Mouse (Mus musculus) cerebellum, adult 18-20 months (tissue): ENCODE data around the gene Bmp6.

Experiments
- DNase-seq, 2 experiments: peaks; one replicate each; pipeline ENCODE4 v3.0.0; 2021

Bmp6 gene

DNA sequence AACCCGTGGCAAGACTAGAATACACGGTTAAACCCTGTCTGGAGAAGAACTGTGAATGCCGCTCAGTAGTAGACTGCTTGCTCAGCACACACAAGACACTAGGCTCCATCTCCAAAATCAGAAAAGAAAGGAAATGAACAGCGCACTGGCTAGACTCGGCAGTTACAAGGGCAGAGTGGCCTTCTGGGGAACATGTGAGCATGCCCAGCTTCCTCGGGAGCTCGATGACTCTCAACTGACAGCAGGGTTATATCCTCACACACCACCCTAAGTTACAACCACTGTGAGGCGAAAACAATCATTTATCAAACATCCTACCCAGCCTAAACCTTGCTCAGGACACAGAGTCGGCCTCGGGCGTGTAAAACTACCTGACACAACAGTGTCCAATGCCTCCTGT, 175.4 kb downstream of the Bmp6 start:
- no peak for DNase-seq

DNA sequence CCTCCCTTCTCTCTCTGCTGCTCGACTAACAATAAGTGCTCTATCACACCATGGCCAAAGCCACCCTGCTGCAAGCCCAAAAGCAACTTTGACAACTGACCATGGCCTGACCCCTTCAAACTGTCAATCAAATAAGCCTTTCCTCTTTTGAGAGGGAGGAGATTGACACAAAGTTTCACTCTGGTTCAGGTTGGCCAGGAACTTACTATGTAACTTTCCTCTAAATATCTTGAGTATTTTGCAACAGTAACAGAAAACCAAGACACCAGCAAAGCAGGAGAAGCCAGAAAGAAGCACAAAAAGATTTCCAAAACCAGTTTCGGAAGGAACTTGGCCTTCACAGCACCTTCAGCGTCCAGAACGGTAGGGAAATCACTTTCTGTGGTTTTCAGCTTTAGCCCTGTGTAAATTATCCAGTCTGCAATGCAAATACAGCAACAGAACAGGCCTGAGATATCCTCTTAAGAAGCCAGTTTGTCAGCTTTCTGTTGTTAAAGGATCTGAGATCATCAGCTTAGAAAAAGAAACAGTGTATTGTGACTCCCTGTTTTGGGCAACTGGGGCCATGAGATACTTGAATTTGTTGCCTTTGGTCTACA, 177.2 kb downstream of the Bmp6 start:
- DNase-seq = no peak

DNA sequence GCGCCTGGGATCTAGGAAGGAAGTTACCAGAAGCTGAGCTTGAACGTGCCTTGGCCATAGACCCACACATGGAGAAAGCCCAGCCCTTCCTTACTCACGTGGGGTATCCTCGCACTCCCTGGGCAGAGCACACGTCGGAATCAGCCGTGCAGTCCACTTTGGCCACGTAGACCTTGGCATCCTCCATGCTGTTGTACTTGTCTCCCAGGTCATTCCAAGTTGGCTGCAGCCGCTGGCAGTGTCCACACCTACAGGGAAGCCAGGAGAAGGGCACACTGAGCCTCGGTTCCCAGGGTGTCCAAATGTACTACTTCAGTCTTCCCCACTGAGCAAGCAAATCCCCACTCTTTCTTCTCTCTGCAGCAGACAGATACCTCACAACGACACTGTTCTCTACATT, 178.3 kb downstream of the Bmp6 start:
- no peak for DNase-seq

DNA sequence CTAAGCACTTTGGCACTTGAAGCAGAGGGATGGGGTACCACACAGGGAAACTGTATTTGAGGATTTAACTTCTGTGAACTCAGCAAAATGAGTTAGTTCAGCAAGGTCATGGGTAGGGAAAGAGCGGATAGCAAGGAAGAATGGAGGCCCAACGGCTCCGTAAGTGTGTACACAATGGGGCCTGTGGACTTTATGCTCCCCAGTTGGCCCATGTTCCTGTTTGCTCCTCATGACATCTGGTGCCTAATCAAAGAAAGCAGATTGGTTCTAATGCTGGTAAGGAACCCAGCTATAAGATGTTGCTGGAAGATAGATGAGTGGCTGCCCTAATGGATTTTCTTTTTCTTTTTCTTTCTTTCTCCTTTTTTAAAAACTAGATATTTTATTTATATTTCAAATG, 180.4 kb downstream of the Bmp6 start:
- DNase-seq = no peak

DNA sequence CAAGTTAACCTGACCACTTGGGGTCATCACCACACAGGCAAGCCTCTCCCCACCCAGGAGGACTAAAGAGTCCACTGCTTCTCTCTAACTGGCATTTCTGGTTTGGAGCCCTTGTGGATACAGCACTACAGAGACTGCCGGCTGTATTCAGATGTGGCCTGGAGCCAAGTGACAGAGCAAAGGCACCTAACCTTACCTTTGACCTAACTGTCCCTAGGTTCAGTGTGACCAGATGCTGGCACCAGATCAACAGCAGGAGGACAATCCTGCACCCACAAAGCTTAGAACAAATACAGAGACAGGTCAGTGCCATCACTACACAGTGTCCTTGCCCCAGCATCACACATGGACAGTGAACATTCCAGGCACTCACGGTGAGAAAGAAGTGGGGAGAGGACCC, 181.2 kb downstream of the Bmp6 start:
- no peak for DNase-seq

DNA sequence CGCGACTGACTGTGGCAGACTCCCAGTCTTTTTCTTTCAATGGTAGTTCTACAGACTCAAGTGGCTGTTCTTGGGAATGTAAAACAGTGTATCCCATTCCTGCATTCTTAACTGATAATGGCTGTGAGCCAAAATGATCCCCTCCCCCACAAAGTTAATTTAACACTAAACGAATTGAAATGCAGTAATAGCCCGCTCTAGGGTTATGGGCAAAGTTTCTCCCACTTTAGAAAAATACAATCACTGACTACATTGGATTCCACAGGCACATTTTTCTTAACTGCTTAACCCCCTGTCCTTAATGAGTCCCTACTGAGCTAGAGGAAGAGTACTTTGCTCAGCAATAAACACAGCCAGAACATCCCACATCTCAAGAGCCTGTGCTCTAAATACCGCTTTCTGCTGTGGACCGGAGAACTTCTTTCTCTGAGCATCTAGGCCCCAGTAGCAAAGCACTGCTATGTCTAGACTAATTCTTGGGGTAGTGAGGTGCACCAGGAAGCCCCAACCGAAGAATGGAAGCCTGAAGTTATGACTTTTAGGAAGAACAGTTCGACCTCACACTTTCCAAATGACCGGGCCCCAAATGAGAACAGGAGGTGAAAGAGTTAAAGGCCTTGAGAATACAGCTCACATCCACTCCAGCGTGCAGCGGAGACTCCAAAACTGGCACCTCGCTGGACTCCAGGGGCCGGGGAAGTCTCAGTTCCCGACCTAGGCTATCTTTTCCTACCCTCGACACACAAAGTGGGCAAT, 182.3 kb downstream of the Bmp6 start:
- DNase-seq = no peak

DNA sequence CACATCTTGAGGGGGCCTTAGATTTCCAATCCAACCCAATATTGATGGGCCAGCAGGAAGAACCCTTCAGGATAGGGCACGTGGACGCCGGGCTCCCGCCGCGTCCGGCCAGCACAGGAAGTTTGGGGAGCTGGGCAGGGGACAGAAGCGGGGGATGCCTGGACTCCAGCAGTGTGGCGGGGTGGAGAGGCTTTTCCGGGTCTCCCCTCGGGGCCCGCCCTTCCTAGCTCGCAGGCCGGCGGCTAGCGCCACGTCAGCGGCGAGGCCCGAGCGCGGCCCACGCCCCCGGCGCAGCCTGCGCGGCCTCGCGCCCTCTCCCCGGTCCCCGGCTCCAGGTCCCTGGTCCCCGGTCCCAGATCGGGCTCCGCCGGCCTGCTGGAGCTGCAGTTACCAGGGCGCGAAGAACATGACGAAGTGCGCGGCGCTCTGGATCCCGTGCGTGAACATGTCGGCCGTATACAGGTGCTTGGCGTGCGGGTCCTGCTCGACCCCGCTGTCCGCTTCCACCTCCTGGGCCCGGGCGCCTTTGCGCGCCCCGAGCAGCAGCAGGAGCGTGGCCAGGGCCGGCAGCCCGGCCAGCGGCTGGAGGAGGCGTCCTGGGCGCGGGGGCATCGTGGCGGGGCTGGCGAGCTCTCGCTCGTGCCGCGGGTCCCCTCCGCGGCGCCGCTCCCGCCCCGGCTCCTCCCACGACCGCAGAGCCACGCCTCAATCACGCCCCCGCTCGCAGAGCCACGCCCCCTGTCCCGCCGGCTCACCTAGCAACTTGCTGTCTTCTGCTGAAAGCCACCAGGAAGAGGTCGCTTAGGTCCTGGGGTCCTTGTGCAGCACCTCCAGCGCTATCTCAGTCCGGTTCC, 183.1 kb downstream of the Bmp6 start:
- peak; percentile 85 to 88 for DNase-seq

DNA sequence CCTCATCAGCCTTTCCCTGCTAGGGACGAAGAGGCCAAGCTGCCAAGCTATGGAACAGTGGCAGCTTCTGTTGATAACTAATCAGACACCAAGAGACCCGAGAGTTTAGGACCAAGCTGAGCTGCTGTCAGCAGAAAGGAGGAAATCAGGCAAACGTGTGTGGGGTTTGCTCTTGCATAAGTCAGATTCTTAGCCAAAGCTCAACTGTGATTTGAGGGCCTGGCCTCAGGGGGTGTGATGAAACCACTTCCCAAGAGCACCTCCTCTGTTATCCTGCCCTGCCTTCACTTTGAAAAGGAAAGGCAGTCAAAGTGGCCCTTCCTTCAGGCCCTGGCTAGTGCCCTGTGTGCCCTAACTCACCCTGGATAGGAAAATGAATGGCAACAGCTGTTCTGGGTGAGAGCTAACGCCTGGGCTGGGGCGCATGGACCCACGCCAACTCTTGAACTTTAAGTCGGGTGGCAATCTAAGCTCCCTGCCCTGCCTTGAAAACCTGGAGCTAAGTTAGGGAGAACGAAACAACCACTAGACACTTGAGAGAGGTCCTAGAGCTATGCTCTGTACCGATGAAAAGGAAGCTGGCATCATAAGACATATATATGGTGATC, 183.9 kb downstream of the Bmp6 start, which contains the start of gene Txndc5:
Txndc5 (minus strand) TSS at position 138 of the 608 bp plus-strand sequence.
- peak in 1 of 2 experiments; percentile 14 for DNase-seq

DNA sequence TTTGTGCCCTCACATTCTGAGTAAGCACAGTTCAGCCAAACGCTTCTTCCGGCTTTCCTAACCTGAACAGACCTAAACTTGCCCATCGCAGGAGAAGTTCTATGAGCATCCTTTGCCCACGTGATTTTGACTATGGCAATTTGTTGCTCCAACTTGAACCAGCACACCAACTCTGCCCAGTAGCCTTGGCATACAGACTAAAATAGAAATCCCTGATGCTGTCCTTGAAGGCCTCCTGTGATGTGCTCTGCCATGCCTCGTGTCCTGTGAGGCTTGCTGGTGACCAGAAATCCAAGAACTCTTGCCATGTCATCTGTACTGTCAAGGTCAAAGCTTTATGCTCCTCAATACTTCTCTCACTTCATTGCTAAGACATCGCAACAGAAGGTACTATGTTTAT, 184.7 kb downstream of the Bmp6 start:
- DNase-seq = no peak

DNA sequence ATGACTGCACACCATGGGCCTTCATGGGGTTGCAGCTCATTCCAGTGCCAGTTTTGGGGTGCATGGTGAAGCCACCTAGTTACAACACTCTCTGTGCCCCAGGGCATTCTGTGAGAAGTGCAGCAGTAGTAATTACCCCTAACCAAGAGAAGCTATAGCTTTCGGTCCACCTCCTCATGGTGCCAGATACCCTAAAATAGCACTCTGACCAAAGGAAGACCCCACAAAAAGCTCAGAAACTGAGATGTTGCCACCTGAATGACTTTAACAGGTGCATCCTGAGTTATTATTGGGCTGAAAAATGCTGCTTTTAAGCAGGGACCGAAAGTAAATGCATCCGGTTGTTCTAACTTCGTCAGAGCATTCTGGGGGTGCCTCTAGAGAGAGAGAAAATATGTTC, 186.6 kb downstream of the Bmp6 start:
- no peak for DNase-seq

DNA sequence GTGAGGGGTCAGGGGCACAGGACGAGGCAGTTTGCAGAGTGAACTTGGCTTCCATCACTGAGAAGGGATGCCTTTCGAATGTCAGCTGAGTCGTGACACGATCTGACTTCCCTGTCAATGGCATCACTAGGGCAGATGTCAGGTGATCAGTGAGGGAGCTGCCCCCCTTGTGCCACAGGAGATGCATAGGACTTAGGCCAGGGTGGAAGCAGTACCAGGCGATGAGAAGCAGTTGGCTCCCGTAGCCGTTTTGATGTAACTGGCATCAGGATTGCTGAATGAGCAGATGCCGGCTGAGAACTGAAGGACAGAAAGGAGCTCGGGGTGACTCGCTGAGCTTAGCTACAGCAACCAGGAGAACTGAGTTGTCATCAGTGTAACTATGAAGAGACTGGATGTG, 188.6 kb downstream of the Bmp6 start:
- no peak for DNase-seq

DNA sequence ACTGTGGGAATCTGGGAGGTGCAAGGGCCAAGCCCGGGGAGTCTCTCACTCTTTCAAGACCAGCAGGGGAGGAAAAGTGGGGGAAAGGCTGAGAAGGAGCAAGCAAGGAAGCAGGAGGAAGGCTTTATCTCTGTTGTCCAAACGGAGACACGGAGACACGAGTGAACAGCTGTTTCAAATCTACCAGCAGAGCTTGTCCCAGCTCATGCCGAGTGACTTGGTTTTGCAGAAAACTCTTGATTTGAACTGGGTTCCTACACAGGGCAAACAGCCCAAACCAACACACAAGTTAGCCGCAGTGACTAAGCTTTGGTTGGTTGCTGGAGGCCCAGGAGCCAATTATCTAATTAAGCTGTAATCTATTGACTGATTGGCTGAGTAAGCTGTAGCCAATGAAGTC, 189.1 kb downstream of the Bmp6 start:
- no peak for DNase-seq

DNA sequence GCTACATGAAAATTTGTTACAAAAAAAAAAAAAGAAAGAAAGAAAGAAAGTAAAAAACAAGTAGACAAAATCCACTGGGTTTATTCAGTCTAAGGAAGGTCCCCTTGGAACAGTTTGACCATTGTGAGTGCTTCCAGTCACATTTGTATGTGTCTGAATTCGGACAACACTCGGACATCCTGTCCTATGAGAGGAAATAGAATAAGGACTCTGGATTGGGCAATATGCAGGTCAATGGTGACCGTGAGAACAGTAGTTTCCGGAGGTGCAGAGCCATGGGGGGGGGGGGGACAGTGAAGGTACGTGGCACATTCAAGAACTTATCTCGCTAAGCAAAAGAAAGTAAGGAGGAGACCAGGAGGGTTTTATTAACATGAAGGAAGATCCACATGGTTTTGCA, 189.8 kb downstream of the Bmp6 start:
- DNase-seq = no peak

DNA sequence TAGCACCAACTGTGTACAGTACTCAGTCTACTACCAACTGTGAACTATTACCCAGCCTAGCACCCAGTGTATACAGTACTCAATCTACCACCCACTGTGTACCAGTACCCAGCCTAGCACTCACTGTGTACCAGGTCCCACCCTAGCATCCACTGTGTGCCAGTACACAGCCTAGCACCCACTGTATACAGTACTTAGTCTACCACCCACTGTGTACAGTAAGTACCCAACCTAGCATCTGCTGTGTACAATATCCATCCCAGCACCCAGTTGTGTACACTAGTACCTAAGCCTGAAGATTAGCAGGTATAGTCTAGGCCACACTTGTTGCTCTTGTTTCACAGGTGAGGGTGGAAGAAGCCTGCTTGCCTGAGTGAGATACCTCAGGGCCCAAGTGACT, 192.6 kb downstream of the Bmp6 start:
- no peak for DNase-seq

DNA sequence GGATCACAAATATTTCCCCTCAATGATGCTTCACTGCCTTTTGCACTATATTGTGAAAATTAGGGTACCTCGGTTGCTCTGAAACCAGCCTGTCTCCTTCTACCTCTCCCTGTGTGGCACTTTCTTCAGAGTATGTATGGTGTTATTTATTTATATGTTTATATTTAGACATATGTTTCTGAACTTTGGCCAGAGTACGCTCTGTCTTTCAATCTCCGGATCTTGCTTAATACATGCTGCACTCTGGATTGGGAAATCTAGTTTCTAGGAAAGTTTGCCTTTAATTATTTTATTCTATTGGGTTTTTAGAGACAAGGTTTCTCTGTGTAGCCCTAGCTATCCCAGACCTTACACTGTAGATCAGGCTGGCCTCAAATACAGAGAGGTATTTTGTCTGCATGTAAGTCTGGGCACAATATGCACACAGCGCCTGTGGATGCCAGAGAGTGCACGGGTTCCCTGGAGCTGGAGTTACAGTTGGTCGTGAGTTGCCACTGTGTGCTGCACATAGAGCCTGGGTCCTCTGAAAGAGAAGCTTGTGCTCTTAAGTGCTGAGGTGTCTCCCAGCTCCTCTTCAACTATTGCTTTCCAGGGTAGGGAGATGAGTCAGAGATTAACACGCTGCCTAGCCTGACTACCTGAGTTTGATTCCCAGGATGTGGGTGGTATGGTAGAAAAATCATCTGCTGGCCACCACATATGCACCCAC, 194.4 kb downstream of the Bmp6 start:
- DNase-seq = no peak

DNA sequence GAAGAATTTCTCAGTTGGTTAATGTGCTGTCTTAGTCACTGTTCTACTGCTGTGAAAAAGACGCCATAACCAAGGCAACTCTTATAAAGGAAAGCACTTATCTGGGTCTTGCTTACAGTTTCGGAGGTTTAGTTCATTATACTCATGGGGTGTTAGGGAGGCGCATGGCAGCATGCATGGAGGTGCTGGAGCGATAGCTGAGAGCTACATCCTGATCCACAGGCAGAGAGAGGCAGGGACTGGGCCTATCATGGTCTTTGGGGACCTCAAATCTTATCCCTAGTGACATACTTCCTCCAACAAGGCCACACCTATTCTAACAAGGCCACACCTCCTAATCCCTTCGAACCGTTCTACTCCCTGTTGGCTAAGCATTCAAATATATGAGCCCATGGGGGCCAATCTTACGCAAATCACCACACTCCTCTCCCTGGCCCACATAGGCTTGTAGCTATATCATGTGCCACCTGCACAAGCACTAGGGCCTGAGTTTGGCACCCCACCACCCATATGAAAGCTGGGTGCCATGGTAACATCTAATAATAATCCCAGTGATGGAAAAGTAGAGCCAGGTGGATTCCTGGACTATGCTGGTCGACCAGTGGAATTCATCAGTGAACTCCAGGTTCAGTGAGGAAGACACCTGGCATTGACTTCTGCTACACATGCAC, 198.7 kb downstream of the Bmp6 start:
- DNase-seq = no peak

DNA sequence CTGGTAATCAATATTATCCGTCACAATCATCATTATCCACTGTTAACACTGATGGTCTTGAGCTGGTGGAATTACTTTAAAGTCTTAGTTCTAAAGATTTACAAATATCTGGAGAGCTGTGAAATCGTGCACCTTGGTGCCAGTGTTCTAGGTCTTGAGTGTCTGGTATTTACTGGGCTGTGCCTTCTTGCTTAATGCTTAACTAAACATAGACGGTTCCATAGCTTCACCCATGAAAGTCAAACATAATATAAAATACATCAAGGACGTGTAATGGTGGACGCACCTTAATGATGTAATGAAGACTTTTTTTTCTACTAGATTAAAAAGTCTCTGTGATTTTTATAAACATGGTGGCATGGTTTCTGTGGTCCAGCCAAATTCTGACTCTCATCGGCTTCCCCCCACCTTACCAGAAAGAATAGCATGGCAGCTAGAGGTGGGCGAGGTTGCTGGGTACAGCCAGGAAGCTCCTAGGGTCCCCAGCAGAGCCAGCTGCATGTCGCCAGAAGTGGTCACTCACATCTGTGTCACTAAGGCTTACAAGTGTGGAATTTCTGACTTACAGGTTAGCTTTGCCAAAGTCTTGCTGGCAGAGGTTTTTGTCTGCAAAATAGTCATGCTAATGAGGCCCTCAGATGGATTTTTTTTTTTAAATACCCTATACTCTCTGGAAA, 200.0 kb downstream of the Bmp6 start:
- DNase-seq = no peak

DNA sequence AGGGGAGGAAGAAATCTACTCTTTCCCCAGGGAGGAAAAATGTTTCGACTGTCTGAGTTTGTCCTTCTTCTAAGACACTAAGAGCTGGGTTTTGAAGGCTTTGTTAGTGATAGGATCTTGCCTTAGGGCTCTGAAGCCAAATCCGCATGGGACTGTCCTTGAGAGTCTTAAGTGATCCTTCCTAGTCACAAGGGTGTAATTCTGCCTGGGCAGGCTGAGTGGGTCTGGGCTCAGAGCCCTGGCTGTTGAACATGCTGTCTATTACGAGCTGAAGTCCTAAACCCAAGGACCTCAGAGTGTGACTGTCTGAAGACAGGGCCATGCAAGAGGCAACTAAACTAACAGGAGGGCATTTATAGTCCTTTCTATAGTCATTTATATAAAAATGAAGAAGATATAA, 200.6 kb downstream of the Bmp6 start:
- DNase-seq = peak in 1 of 2 experiments; percentile 6

DNA sequence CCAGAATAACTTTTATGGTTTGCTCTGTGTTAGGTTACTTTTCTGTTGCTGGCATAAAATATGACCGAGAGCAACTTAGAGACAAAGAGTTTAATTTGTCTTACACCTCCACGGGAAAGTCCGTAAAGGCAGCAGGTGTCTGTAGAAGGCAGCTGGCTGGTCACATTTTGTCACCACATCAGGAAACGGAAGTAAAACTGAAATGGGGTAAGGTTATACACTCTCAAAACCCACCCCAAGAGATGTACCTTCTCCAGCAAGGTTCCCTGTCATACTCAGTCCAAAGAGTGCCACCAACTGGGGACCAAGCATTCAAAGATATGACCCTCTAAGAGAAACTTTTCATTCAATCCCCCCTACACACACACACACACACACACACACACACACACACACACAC, 201.8 kb downstream of the Bmp6 start:
- DNase-seq = no peak

DNA sequence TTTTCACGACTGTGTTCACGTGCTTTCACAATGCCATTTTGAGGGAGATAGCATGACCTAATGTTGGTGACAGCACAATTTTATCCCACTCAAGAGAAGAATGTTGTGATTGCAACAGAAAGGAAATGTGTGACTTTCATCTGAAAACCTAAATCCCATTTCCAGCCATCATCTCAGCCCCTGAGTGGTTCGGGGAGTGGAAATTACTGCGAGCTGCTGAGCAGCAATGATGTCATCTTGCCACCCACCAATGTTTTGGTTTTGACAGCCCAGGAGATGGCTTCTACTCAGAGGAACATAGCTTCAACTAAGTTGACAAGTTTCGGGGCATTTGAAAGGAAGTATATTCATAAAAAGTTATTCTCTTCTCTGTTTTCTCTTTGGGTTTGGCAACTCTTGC, 202.8 kb downstream of the Bmp6 start:
- no peak for DNase-seq

DNA sequence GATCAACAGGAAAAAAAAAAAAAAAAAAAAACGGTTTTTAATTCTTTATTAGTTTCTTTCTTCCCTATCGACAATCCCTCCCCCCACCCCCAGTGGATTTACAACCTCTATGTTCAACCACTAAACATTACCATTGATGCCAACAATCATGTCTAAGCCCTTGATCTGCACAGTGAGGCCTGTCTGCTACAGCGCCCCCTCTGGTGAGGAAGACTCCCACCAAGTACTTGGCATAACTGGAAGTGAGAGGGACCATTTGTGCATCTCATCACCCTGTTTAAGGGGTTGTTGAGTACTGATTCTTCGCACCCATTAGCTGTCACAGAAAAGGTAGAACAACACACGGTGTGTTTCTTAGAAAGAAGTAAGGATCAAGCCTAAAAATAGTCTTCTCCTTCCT, 203.8 kb downstream of the Bmp6 start:
- no peak for DNase-seq
